Mouse (Mus musculus) small intestine, adult 2 months (tissue): Measurements from ENCODE around the gene Nell1. TPM values are rescaled to one million over a fixed set of nuclear protein-coding genes. Genes with fewer than 3 reads are reported as not detected.
"Not testable (repeated sequence)": the region's sequence is repeated elsewhere in the genome, so short reads cannot be mapped to it uniquely, and the experiment has no call there.

ENCODE experiments used
- H3K27ac ChIP-seq: fragments of 200-500 bp; 2 replicates; pipeline ENCODE4 v1.5.1; 2012; ENCODE audit warnings: low read depth, low read length, control low read depth, inconsistent platforms; ENCODE audit not compliant: insufficient read depth
- H3K27me3 ChIP-seq: fragments of 200-500 bp; 2 replicates; pipeline ENCODE4 v1.6.1; 2012; ENCODE audit warnings: mild to moderate bottlenecking, moderate library complexity, low read length, inconsistent platforms; ENCODE audit not compliant: control insufficient read depth, insufficient read depth
- H3K36me3 ChIP-seq: fragments of 200-500 bp; 2 replicates; pipeline ENCODE4 v1.6.1; 2012; ENCODE audit warnings: mild to moderate bottlenecking, low read length, control low read depth, inconsistent platforms; ENCODE audit not compliant: control insufficient read depth, insufficient read depth
- H3K4me1 ChIP-seq: fragments of 200-500 bp; 2 replicates; pipeline ENCODE4 v1.6.1; 2012; ENCODE audit warnings: low read length, inconsistent platforms, mixed read lengths; ENCODE audit not compliant: control insufficient read depth, insufficient read depth, insufficient read length
- H3K4me3 ChIP-seq: fragments of 200-500 bp; 2 replicates; pipeline ENCODE4 v1.5.1; 2012; ENCODE audit warnings: low read depth, mild to moderate bottlenecking, control low read depth, inconsistent platforms, low read length, moderate library complexity
- CTCF ChIP-seq: fragments of 200-500 bp; IDR thresholded peaks from 2 replicates; pipeline ENCODE4 v1.5.1; 2012; ENCODE audit warnings: low read depth, mild to moderate bottlenecking, control low read depth, inconsistent platforms, low read length, moderate library complexity, mixed read lengths; ENCODE audit not compliant: insufficient replicate concordance, insufficient read length; ENCODE audit errors: extremely low read depth
- POLR2A ChIP-seq: fragments of 200-500 bp; IDR thresholded peaks from 2 replicates; pipeline ENCODE4 v1.6.1; 2012; ENCODE audit warnings: low read depth, mild to moderate bottlenecking, control low read depth, inconsistent platforms, low read length, moderate library complexity
- WGBS: fragments of 180-500 bp; shearing (Covaris S2); methylation state at CpG from one replicate; pipeline ENCODE4 v1.1.7; 2018; 5-methylcytosine and 5-hydroxymethylcytosine counted together
- polyA plus RNA-seq: library from polyadenylated mRNA; depleted of rRNA; stranded (reverse); fragments of >200 nt; gene quantifications from 2 replicates; pipeline ENCODE4 v1.2.3, GENCODE M21; 2012; rRNA removed

Gene Nell1
- polyA plus RNA-seq, result 0.30 and 0.32 TPM in 2 replicates

- WGBS, result 2% methylated on average over 51 of the region's 52 CpGs
- TF ChIP-seq POLR2A, result no peak
- no peak for TF ChIP-seq CTCF
- no peaks in the 10 kb centered on the region for H3K36me3 ChIP-seq
- H3K27ac ChIP-seq, result no peak within 1 kb of the TSS
- H3K4me1 ChIP-seq, result no peaks in the 10 kb centered on the region
- H3K4me3 ChIP-seq, result no peak within 1 kb of the TSS; the same call in 1 of the 2 replicates
- peaks cover 19% of the 10 kb centered on the region for H3K27me3 ChIP-seq
Measured at GRCm38 (mm10) chr7:49974841-49975440, at the start of gene Nell1. Gene Nell1, plus strand, starts transcription at chr7:49974864.

- Histone ChIP-seq H3K27me3 (no peaks in the 10 kb centered on the region), H3K4me1 (no peaks in the 10 kb centered on the region), H3K27ac (no peak overlapping the region), H3K36me3 (no peaks in the 10 kb centered on the region), H3K4me3 (no peak overlapping the region)
- 49% methylated on average over 3 of the region's 3 CpGs for WGBS
- no peak for TF ChIP-seq POLR2A
- no peak for TF ChIP-seq CTCF
Measured at GRCm38 (mm10) chr7:49928571-49928970, 46.1 kb upstream of the Nell1 start.

GRCm38 (mm10) chr7:49929999-49930398 is 44.7 kb upstream of the Nell1 start:
- no peaks in the 10 kb centered on the region for H3K27me3 ChIP-seq

GRCm38 (mm10) chr7:49933386-49934115 is 41.1 kb upstream of the Nell1 start:
- H3K27ac ChIP-seq, H3K36me3 ChIP-seq, H3K4me1 ChIP-seq, H3K4me3 ChIP-seq, H3K27me3 ChIP-seq: not testable (repeated sequence)
- 76% methylated on average over 14 of the region's 14 CpGs for WGBS

More at GRCm38 (mm10) chr7:49929999-49930398, 44.7 kb upstream of the Nell1 start:
- no peak for TF ChIP-seq CTCF
- no peak for TF ChIP-seq POLR2A
- H3K4me1 ChIP-seq, result no peaks in the 10 kb centered on the region
- WGBS, result 68% methylated on average over 4 of the region's 4 CpGs
- no peak overlapping the region for H3K27ac ChIP-seq
- H3K36me3 ChIP-seq, result no peaks in the 10 kb centered on the region
- H3K4me3 ChIP-seq, result no peak overlapping the region

- no peaks in the 10 kb centered on the region for H3K36me3 ChIP-seq
- H3K4me3 ChIP-seq, result no peak overlapping the region
- H3K27ac ChIP-seq, result no peak overlapping the region
- H3K4me1 ChIP-seq, result no peaks in the 10 kb centered on the region
- no peaks in the 10 kb centered on the region for H3K27me3 ChIP-seq
- TF ChIP-seq CTCF (no peak), POLR2A (no peak)
- WGBS, result 86% methylated on average over 3 of the region's 3 CpGs
Measured at GRCm38 (mm10) chr7:49936821-49937220, 37.8 kb upstream of the Nell1 start.

GRCm38 (mm10) chr7:49942023-49942422 is 32.6 kb upstream of the Nell1 start:
- WGBS, result 67% methylated on average over 3 of the region's 3 CpGs
- no peaks in the 10 kb centered on the region for H3K27me3 ChIP-seq
- no peak overlapping the region for H3K27ac ChIP-seq
- no peak for TF ChIP-seq CTCF
- no peak for TF ChIP-seq POLR2A
- no peaks in the 10 kb centered on the region for H3K36me3 ChIP-seq
- H3K4me1 ChIP-seq, result no peaks in the 10 kb centered on the region
- H3K4me3 ChIP-seq, result no peak overlapping the region

GRCm38 (mm10) chr7:49942490-49942889 is 32.2 kb upstream of the Nell1 start:
- TF ChIP-seq CTCF (no peak), POLR2A (no peak)
- no peak overlapping the region for H3K4me3 ChIP-seq
- no peaks in the 10 kb centered on the region for H3K36me3 ChIP-seq
- H3K27me3 ChIP-seq, result no peaks in the 10 kb centered on the region
- no peaks in the 10 kb centered on the region for H3K4me1 ChIP-seq
- WGBS, result 65% methylated on average over 5 of the region's 5 CpGs
- no peak overlapping the region for H3K27ac ChIP-seq

GRCm38 (mm10) chr7:49946691-49947090 is 28.0 kb upstream of the Nell1 start:
- Histone ChIP-seq H3K27me3 (no peaks in the 10 kb centered on the region), H3K36me3 (no peaks in the 10 kb centered on the region), H3K4me1 (no peaks in the 10 kb centered on the region), H3K27ac (no peak overlapping the region), H3K4me3 (no peak overlapping the region)
- TF ChIP-seq POLR2A (no peak), CTCF (no peak)
- 86% methylated on average over 9 of the region's 9 CpGs for WGBS
